Mouse (Mus musculus) forebrain, embryonic 13.5 days (tissue): ENCODE measurements around the gene Sec24b. TPM values are rescaled to one million over a fixed set of nuclear protein-coding genes. Genes with fewer than 3 reads are reported as not detected.

Experiments used
- ATAC-seq: fragments of 200-750 bp; cut with Nextera tagmentation; 2 replicates; pipeline ENCODE4 v1.8.0; 2017
- H3K27ac ChIP-seq: fragments of 300-500 bp; sonication (generic); 2 replicates; pipeline ENCODE4 v1.5.1; 2015; ENCODE audit warnings: inconsistent platforms, mild to moderate bottlenecking, moderate library complexity
- H3K27me3 ChIP-seq: fragments of 300-500 bp; sonication (generic); 2 replicates; pipeline ENCODE4 v1.6.1; 2015; ENCODE audit warnings: mild to moderate bottlenecking, inconsistent platforms
- H3K36me3 ChIP-seq: fragments of 300-500 bp; sonication (generic); 2 replicates; pipeline ENCODE4 v1.6.1; 2015; ENCODE audit warnings: mild to moderate bottlenecking, inconsistent platforms; ENCODE audit not compliant: poor library complexity, severe bottlenecking
- H3K4me1 ChIP-seq: fragments of 300-500 bp; sonication (generic); 2 replicates; pipeline ENCODE4 v1.6.1; 2015; ENCODE audit warnings: inconsistent platforms
- H3K4me2 ChIP-seq: fragments of 300-500 bp; sonication (generic); 2 replicates; pipeline ENCODE4 v1.6.1; 2015; ENCODE audit warnings: inconsistent platforms, mild to moderate bottlenecking, moderate library complexity
- H3K4me3 ChIP-seq: fragments of 300-500 bp; sonication (generic); 2 replicates; pipeline ENCODE4 v1.5.1; 2015; ENCODE audit warnings: mild to moderate bottlenecking, inconsistent platforms
- H3K9ac ChIP-seq: fragments of 300-500 bp; sonication (generic); 2 replicates; pipeline ENCODE4 v1.6.1; 2015; ENCODE audit warnings: mild to moderate bottlenecking, inconsistent platforms
- H3K9me3 ChIP-seq: fragments of 300-500 bp; sonication (generic); replicated peaks from 2 replicates; pipeline ENCODE4 v1.6.1; 2016; ENCODE audit warnings: inconsistent platforms
- WGBS: fragments of 180-500 bp; shearing (Covaris S2); methylation state at CpG from one replicate; pipeline ENCODE4 v1.1.7; 2015; 5-methylcytosine and 5-hydroxymethylcytosine counted together
- polyA plus RNA-seq: library from polyadenylated mRNA; unstranded; fragments of >200 nt; fragmentation: Nextera tagmentation; extraction: Ambion mirVana; gene quantifications from 2 replicates; pipeline ENCODE4 v1.2.1, GENCODE M21; 2015

Sec24b gene
- polyA plus RNA-seq, 1 experiment from 2014 or later: 23.9 TPM

- Histone ChIP-seq H3K4me2 (no peak overlapping the region), H3K27me3 (no peaks in the 10 kb centered on the region), H3K9ac (no peak overlapping the region), H3K4me1 (no peaks in the 10 kb centered on the region), H3K9me3 (no peaks in the 10 kb centered on the region), H3K4me3 (no peak overlapping the region), H3K36me3 (no peaks in the 10 kb centered on the region), H3K27ac (no peak overlapping the region)
- ATAC-seq: no peak
- WGBS: 94% methylated on average over 9 of the region's 9 CpGs
Observed at GRCm38 (mm10) chr3:130077291-130077690, 15.9 kb upstream of the Sec24b start.

- H3K36me3 ChIP-seq: no peaks in the 10 kb centered on the region
Observed at GRCm38 (mm10) chr3:130075746-130076145, 14.4 kb upstream of the Sec24b start.

GRCm38 (mm10) chr3:130073085-130073484 is 11.7 kb upstream of the Sec24b start:
- ATAC-seq: no peak
- H3K9ac ChIP-seq: no peak overlapping the region
- no peaks in the 10 kb centered on the region for H3K4me1 ChIP-seq
- H3K36me3 ChIP-seq: no peaks in the 10 kb centered on the region
- H3K4me2 ChIP-seq: no peak overlapping the region
- no peaks in the 10 kb centered on the region for H3K27me3 ChIP-seq
- no peaks in the 10 kb centered on the region for H3K9me3 ChIP-seq
- no peak overlapping the region for H3K27ac ChIP-seq
- 76% methylated on average over 10 of the region's 10 CpGs for WGBS
- H3K4me3 ChIP-seq: no peak overlapping the region

More at GRCm38 (mm10) chr3:130075746-130076145, 14.4 kb upstream of the Sec24b start:
- no peaks in the 10 kb centered on the region for H3K9me3 ChIP-seq
- no peak for ATAC-seq
- H3K27ac ChIP-seq: no peak overlapping the region
- H3K4me2 ChIP-seq: no peak overlapping the region
- 76% methylated on average over 1 of the region's 1 CpGs for WGBS
- H3K27me3 ChIP-seq: no peaks in the 10 kb centered on the region
- H3K4me1 ChIP-seq: no peaks in the 10 kb centered on the region
- H3K9ac ChIP-seq: no peak overlapping the region
- H3K4me3 ChIP-seq: no peak overlapping the region

GRCm38 (mm10) chr3:130071918-130072317 is 10.6 kb upstream of the Sec24b start:
- no peak for ATAC-seq
- H3K9me3 ChIP-seq: no peaks in the 10 kb centered on the region
- no peak overlapping the region for H3K9ac ChIP-seq
- H3K4me1 ChIP-seq: no peaks in the 10 kb centered on the region
- no peak overlapping the region for H3K4me3 ChIP-seq
- 51% methylated on average over 2 of the region's 2 CpGs for WGBS
- no peaks in the 10 kb centered on the region for H3K27me3 ChIP-seq
- H3K4me2 ChIP-seq: no peak overlapping the region
- H3K27ac ChIP-seq: no peak overlapping the region
- H3K36me3 ChIP-seq: no peaks in the 10 kb centered on the region

- Histone ChIP-seq H3K9me3 (no peaks in the 10 kb centered on the region), H3K4me3 (peak overlapping the region; percentile 89), H3K9ac (peak overlapping the region; percentile 97), H3K27ac (peak overlapping the region; percentile 94), H3K4me1 (peaks cover 34% of the 10 kb centered on the region), H3K4me2 (peak overlapping the region; percentile 71), H3K36me3 (no peaks in the 10 kb centered on the region), H3K27me3 (no peaks in the 10 kb centered on the region)
- peak; percentile 98 for ATAC-seq
- under 1% methylated on average over 25 of the region's 92 CpGs for WGBS
Observed at GRCm38 (mm10) chr3:130060396-130061029, 840 bp downstream of the Sec24b start.

GRCm38 (mm10) chr3:130059805-130060395 is 1.5 kb downstream of the Sec24b start:
- 1% methylated on average over 42 of the region's 42 CpGs for WGBS
- H3K4me1 ChIP-seq: peaks cover 35% of the 10 kb centered on the region
- peak; percentile 44; the same call in 1 of the 2 replicates for ATAC-seq
- H3K27me3 ChIP-seq: no peaks in the 10 kb centered on the region
- peak overlapping the region; percentile 71 for H3K4me2 ChIP-seq
- H3K4me3 ChIP-seq: peak overlapping the region; percentile 89
- H3K9me3 ChIP-seq: no peaks in the 10 kb centered on the region
- peak overlapping the region; percentile 97 for H3K9ac ChIP-seq
- H3K27ac ChIP-seq: peak overlapping the region; percentile 94
- no peaks in the 10 kb centered on the region for H3K36me3 ChIP-seq

- no peak for ATAC-seq
- no peaks in the 10 kb centered on the region for H3K9me3 ChIP-seq
- 51% methylated on average over 2 of the region's 2 CpGs for WGBS
- H3K27ac ChIP-seq: no peak overlapping the region
- no peak overlapping the region for H3K4me3 ChIP-seq
- peak overlapping the region; percentile 30; the same call in 1 of the 2 replicates for H3K9ac ChIP-seq
- H3K36me3 ChIP-seq: no peaks in the 10 kb centered on the region; the same call in 1 of the 2 replicates
- peak overlapping the region; percentile 71 for H3K4me2 ChIP-seq
- no peaks in the 10 kb centered on the region for H3K27me3 ChIP-seq
- H3K4me1 ChIP-seq: peaks cover 40% of the 10 kb centered on the region
Observed at GRCm38 (mm10) chr3:130058488-130058887, 2.9 kb downstream of the Sec24b start.

GRCm38 (mm10) chr3:130057569-130058345 is 3.6 kb downstream of the Sec24b start:
- H3K27ac ChIP-seq: no peak overlapping the region
- 66% methylated on average over 14 of the region's 14 CpGs for WGBS
- H3K4me3 ChIP-seq: no peak overlapping the region
- no peaks in the 10 kb centered on the region for H3K9me3 ChIP-seq
- no peak for ATAC-seq
- no peaks in the 10 kb centered on the region; the same call in 1 of the 2 replicates for H3K36me3 ChIP-seq
- H3K4me1 ChIP-seq: peaks cover 47% of the 10 kb centered on the region
- no peaks in the 10 kb centered on the region for H3K27me3 ChIP-seq
- peak overlapping the region; percentile 30; the same call in 1 of the 2 replicates for H3K9ac ChIP-seq
- peak overlapping the region; percentile 71; the same call in 1 of the 2 replicates for H3K4me2 ChIP-seq

- Histone ChIP-seq H3K36me3 (no peaks in the 10 kb centered on the region; the same call in 1 of the 2 replicates), H3K4me1 (peaks cover 40% of the 10 kb centered on the region), H3K9me3 (no peaks in the 10 kb centered on the region), H3K27ac (no peak overlapping the region), H3K27me3 (no peaks in the 10 kb centered on the region), H3K4me3 (no peak overlapping the region), H3K4me2 (no peak overlapping the region), H3K9ac (no peak overlapping the region)
- 92% methylated on average over 15 of the region's 15 CpGs for WGBS
- no peak for ATAC-seq
Observed at GRCm38 (mm10) chr3:130055416-130056385, 5.7 kb downstream of the Sec24b start.

- no peak overlapping the region for H3K27ac ChIP-seq
- no peaks in the 10 kb centered on the region; the same call in 1 of the 2 replicates for H3K36me3 ChIP-seq
- H3K27me3 ChIP-seq: no peaks in the 10 kb centered on the region
- H3K9ac ChIP-seq: no peak overlapping the region
- no peak for ATAC-seq
- H3K9me3 ChIP-seq: no peaks in the 10 kb centered on the region
- H3K4me3 ChIP-seq: no peak overlapping the region
- no peak overlapping the region for H3K4me2 ChIP-seq
- 86% methylated on average over 6 of the region's 6 CpGs for WGBS
- peaks cover 38% of the 10 kb centered on the region for H3K4me1 ChIP-seq
Observed at GRCm38 (mm10) chr3:130054587-130054986, 6.8 kb downstream of the Sec24b start.

- Histone ChIP-seq H3K4me2 (no peak overlapping the region), H3K9ac (no peak overlapping the region), H3K9me3 (no peaks in the 10 kb centered on the region), H3K27ac (no peak overlapping the region), H3K4me3 (no peak overlapping the region), H3K36me3 (no peaks in the 10 kb centered on the region; the same call in 1 of the 2 replicates), H3K27me3 (no peaks in the 10 kb centered on the region), H3K4me1 (peaks cover 27% of the 10 kb centered on the region)
- 80% methylated on average over 10 of the region's 10 CpGs for WGBS
- ATAC-seq: no peak
Observed at GRCm38 (mm10) chr3:130053340-130054066, 7.8 kb downstream of the Sec24b start.
